Mouse (Mus musculus): Measurements from ENCODE around the gene Ntn1.

Gene Ntn1

DNA sequence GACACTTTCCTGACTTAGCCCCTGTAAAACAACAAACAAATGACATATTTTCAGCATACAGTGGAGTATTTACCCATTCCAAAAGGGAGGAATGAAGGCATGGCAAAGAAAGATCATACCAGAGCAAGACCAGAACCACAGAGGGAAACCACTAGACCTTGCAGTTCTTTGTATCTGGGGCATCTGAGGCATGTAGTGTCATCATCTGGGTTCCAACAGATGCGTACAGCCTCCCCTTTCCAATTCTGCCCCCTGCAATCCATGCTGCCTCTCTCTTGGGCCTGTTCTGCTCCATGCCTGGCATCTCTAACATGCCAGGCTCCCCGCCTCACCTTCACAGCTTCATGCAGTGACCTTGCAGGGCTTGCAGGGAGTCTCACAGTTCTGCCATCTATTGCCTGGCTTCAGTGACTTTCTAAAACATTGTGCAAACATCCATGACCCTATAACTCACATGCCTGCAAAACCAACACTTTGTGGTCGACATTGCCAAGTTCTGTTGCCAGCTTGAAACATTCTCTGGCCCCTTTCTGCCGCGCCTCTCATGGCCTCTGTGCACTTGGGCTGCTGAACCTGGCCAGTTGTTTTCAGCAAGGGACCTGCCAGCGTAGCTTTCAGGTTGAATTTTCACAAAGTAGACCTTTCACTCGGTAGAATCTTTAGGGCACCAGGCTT, 228.5 kb downstream of the Ntn1 start:
- DNase-seq: peak; percentile 22

DNA sequence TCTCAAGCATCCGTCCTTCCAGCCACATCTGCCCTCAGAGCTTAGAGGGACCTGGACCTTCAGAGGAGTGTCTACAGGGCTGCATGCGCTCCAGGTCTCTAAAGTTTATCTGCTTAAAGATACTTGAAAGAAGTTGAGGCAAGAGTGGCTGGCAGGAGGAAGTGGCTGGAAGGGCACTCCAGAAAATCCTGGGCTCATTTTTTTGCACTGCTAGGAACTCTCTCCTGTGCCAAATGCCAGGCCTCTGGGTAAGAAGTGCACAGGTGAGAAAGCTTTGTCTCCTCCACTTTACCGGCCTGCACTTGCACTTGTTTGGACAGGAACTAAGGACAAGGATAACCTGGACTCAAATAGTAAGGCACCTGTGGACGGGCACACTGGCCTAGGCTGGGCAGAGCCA, 232.2 kb downstream of the Ntn1 start:
- DNase-seq: no peak

DNA sequence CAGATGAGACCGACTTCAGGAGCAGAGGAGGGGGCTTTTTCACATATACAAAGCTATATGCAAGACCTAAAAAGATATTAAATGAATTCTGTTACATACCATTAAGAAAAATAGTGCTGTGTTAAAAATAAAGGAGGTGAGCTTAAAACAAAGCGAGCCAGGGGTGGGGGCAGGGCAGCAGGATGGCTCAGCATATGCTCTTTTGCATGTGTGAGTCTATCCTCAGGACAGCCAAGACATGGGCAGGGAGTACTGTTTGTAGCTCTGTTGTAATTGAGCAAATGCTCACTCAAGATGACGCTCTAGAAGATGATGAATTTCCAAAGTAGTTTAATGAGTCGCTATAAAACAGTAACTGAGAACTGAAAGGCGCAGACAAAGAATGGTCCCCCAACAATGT, 236.2 kb downstream of the Ntn1 start:
- DNase-seq: no peak

DNA sequence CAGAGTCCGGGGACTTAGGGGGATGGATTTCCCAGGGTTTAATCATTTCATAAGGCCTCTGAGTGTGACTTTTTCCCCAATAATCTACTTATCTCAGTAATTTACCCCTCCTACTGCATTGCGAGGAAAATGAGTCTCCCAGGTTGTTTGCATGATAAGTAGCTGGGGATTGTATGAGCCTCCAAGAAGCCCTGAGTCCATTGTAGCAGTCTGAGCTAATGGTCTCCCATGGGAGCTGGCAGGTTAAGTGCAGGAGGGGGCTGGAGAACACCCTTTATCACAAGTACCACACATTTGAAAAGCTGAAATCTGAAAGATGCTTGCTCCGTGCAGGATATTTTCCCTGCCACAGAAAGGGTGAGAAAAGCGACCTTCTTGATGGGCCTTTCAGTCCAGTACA, 240.8 kb downstream of the Ntn1 start:
- no peak for DNase-seq
